Mouse (Mus musculus): ENCODE results near the gene Npb.
A peak's percentile ranks its signal among the peaks of the same experiment; 100 is the strongest.

Gene Npb

DNA sequence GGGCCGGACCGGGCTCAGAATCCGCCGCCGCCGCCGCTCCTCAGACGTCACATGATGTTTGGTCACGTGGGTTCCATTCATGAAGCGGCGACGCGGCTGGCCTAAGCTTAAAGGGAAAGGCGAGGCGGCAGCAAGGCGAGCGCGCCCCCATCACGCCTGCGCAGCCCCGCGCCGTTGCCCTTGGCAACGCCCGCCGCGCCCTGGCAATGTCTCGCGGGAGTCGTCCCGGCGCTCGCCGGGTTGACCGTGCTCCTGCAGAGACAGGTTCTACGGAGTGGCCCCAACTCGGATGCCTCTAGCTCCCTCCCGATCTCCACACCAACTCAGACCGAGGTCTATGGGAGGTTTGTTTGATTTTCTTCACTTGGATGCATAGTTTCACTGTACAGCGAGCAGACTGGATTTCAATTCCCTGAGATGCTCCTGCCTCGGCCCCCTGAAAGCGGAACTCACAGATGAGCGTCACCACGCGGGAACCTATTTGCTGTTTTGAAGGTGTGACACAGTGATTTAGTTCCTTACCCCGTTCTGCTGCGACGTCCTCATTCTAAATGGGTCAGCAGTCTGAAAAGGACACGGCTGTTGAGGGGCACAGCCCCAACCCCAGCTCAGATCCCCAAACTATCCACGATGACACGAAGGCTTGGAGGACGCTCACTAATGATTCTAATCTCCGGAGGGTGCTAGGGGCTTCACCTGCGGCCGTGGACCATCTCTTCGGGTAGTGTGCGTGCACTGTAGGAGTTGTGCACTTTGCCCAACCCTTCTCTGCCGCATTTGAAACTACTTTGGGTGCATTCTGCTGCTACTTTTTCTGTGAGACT, 25.5 kb downstream of the Npb start, which contains the start of gene Mafg:
TSS of gene Mafg (minus strand) at position 81 of the 824 bp plus-strand sequence.
- DNase-seq: peak; percentile 95

DNA sequence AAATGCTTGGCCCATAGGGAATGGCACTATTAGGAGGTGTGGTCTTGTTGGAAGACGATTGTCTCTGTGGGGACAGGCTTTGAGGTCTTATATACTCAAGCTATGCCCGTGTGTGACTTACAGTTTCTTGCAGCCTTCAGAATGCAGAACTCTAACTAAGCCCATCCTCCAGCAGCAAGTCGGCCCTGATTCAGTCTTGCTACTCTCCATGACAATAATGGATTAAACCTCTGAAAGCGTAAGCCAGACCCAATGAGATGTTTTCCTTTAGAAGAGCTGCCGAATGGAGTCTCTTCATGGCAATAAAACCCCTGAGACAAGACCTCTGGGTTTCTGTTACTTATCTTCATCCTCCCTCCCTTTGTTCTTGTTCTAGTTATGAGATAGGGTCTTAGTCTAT, 26.5 kb downstream of the Npb start:
- no peak for DNase-seq

DNA sequence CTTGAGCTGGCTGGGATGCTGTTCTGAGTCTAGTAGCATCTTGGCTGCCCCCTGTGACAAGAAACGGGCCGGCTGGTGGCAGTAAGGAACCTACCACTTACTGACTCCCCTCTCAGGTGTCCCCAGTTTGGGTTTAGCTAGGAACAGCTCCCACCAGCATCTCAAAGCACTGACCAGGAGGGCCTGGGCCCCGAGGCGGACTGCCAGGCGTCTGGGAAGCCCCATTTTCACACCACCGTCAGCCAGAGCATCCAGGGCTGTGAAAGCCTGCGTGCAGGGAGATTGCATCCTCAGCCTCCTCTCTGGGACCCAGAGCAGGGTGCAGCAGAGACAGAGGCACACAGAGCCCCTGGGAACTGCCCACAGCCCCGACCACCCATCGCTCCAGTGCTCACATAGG, 33.0 kb downstream of the Npb start:
- no peak for DNase-seq

DNA sequence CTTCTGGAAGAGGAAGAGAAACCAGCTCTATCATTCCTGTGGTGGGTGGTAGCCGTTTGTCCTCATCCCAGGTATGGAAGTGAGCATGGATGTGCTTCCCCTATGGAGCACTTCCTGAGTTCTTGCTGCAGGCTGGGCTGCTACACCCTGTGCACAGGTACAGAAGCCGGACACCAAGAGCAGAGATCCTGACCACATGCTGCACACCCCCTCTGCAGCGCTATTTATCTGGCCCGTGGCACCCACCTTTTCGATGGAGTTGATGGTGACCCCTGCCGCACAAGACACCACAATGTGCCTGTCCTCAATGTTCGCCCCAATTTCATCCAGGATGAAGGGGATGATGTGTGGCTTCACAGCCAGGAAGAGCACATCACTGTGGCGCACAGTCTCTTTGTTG, 33.6 kb downstream of the Npb start:
- DNase-seq: no peak

DNA sequence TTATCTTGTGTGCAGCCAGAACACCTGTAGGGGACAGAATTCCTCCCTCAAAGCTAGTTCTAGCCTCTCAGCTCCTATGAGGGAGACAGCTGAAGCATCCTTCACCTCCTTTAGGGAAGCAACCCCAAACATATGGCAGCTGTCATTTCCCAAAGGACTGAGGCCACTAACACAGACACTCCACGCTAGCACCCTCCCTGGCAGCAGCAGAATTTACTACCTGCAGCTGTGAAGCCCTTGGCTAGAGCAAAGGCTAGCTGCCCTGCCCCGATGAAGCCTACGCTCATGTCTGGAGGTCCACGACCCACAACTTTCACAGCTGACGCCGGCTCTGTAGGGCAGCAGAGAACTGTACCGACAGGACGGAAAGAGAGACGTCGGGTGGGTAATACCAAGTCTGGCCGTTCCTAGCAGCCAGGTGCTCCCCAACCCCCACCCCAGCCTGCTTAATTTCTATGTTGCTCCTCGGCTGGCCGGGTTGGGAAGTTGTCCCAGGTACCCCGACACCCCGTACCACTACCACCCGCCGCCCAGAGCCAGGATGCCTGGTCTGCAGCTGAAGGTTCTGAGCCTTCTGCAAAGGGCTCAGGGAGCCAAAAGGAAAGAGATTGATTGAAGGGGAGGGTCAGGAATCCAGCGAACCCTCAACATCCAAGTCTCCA, 34.8 kb downstream of the Npb start:
- DNase-seq: peak; percentile 44 to 45

DNA sequence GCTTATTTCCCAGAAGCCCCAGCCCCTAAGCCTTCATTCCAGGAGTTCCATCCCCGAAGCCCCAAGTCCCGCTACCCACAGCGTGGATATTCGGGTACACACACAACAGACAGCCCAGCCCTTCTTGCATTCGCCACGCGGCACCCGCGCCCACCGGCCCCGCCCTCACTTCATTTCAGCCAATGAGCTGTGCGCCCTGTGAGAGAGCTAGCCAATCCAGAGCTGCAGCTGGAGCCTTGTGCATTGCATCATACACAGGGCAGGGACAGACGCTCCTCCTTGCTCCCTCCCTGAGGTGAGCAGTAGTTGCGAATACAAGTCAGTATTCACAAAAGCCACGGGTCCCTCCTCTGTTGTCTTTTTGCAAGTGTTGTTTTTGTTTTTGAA, 35.3 kb downstream of the Npb start, which contains the start of gene Pycr1:
TSS of gene Pycr1 (minus strand) at position 169 of the 387 bp plus-strand sequence.
- DNase-seq: peak; percentile 95

DNA sequence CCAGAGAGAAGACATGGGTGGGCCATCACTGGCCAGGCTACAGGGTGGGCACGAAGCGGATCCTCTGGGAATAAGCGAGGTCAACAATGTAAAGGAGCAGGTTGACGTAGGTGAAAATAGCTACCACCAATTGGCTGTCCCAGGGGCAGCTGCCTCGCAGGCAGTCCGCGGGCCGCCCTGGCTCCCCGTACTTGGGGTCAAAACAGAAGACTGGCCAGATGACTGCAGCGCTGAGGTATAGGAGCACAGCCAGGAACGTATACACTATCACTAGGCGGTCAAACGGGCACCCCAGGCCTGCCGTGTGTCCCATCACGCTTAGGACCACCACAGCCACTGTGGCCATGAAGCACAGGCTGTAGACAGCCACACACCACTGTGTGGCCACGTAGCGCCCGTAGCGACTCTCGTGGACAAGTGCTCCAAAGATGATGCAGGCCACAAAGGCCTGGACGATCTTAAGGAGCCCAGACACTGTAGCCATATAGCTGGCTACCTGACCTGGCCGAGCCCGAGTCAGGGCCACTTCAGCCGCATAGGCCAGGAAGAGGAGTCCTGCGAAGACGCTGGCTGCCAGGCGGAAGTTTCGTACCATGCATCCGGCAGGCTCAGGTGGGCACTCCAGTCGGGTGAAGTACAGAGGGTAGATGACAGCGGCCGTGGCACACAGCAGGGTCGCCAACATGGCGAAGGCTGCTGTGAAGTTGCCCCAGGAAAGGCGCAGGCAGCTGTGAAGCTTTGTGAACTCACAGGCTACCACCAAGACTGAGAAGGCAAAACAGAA, 39.0 kb downstream of the Npb start:
- DNase-seq: no peak

DNA sequence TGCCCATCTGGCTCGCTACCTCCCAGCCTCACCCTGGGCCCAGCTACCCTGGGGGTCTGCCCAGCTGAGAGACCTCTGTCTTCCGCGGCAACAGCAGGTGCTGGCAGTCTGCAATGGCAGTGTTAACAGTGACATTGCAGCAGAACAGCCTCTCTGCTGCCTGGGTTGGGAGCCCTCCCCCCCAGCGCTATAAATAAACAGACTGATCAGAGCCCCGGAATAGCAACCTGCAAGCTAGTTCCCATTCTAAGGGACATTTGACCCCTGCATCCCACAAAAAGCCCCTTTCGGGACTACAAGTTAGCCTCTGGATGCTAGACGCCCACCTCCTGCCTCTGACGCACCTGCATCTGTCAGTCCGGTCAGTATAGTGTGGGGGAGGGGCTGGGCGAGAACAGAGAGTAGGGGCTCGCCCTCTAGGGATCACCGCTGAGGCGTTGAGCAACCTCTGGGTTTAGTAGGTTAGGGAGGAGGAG, 39.8 kb downstream of the Npb start, which contains the start of gene Myadml2:
TSS of gene Myadml2 (minus strand) at position 158 of the 476 bp plus-strand sequence.
- DNase-seq: peak; percentile 57 to 64

DNA sequence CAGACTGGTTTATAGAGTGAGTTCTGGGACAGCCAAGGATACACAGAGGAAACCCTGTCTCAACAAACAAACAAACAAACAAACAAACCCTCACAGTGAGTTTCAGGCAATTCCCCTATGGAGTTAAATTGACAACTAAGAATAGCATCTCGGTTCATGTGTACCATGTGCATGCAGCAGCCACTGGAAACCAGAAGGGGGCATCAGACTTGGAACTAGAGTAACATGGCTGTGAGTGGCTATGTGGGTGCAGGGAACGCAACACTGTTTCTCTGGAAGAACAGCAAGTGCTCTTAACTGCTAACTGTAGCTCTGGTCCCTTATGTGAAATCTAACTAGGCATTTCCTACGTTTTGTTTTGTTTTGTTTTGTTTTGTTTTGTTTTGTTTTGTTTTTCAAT, 43.6 kb downstream of the Npb start:
- no peak for DNase-seq

DNA sequence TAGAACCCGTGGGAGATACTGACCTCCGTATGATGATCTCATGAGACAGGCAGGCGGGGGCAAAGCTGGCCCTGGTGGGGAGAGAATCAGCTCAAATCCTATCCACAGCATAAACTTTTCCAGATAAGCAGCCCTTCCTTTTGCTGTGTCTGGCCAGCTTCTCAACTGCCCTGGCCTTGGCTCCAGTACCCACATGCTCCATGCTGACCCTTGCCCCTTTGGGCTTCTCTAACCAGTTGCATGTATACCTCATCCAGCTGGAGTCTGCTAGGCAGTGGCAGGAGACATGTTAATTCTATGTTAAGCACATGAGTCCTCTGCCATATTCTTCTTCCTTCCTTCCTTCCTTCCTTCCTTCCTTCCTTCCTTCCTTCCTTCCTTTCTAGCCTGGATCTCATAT, 46.5 kb downstream of the Npb start:
- no peak for DNase-seq

DNA sequence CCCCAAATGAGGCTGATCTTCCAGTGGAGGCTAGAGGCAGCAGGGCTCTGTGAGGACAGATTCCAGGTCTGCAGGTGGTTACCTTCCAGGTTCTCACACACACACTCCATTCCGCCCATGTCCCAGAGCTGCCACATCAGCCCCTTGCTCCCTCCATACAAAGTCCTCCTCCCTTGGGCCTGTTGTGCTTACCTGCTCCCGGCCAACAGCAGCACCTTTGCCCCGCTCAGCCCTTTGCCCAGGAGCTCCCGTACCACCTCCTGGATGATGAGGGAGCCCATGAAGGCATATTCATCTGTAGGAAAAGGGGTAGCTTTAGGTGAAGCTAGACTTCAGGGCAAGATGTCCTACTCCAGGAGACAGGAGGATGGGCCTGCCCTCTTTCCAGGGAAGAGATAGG, 49.0 kb downstream of the Npb start:
- DNase-seq: no peak

Measured in cerebellum, postnatal 14 days (tissue).